Mouse (Mus musculus): Measurements from ENCODE around the gene Sbds. TPM values are rescaled to one million over a fixed set of nuclear protein-coding genes. Genes with fewer than 3 reads are reported as not detected.
A peak's percentile ranks its signal among the peaks of the same experiment; 100 is the strongest.

Sbds gene
- total RNA-seq, 2 experiments from 2014 or later = 61.0 to 61.4 TPM

DNA sequence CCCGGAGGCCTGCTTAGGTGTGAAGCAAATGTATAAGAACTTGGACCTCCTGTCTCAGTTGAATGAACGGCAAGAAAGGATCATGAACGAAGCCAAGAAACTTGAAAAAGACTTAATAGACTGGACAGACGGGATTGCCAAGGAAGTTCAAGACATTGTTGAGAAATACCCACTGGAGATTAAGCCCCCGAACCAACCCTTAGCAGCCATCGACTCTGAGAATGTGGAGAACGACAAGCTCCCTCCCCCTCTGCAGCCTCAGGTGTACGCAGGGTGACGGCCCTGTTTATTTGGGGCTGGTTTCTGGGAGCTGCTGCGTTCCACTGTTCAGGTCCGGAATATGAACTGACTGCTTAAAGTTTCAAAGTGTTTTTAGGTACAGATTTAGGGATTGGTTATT is 42.4 kb downstream of the Sbds start:
- intact Hi-C loops (cut with DNase I) = no loop called here
- DNase-seq (ENCODE audit: low spot score in 2 of 2) = no peak

DNA sequence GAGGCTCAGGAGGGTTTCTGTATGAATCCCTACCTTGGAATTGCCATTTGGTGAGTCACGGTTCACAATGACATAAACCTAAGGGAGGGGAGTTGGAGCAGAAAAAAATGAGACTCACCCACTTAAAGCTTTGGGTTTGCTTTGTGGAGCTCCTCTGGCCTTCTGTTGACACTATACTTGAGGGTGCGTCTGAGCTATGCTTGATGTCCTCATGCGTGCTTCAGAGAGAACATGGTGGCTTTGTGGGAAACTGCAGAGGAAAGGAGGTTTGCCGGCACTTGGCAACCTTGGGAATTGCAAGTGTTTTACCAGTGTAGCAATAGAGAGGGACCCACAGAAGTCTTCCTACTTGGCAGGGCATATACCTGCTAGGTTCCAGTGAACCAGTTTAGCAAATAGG is 48.0 kb downstream of the Sbds start:
- intact Hi-C loops (cut with DNase I) = no loop called here
- no peak for DNase-seq (ENCODE audit: low spot score in 2 of 2)

DNA sequence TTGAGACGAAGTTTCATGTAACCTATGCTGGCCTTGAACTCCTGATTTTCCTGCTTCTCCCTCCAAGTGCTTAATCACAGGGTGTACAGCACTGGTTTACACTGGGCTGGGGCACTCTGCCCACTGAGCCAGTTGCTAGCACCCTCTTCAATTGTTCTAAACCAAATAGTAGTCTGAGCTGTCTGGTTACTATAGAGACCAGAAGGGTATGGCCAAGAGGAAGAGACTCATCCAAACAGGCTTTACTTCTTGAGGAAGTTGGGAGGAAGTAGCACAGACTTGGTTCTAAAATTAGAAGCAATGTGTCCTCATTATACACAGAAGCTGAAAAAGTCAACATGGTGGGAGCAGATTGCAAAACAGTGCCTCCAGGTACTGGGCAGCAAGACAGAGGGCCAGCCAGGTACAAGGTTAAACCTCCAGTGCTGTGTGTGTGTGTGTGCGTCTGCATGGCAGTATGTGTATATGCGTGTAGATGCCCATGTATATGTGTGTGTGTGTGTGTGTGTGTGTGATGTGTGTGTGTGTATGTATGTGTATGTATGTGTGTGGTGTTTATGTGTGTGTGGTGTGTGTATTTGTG is 49.8 kb downstream of the Sbds start:
- intact Hi-C loops (cut with DNase I) = no loop called here

DNA sequence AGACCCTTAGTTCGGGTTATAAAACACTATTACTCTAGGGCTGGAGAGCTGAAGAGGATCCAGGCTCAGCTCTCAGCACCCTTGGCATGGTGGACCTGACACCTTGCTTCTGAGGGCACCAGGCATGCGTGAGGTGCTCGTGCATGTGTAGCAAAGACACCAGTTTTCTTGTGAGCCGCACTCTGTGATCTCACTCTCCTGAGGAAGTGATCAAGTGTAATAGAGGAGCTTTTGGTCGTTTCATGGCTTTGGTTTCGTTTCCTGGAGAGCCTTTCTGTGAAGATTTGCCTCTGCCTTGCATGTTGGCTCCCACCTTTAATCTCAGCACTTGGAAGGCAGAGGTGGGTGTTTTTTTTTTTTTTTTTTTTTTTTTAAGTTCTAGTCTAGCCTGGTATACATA is 50.8 kb downstream of the Sbds start:
- intact Hi-C loops (cut with DNase I) = no loop called here
- no peak for DNase-seq (ENCODE audit: low spot score in 2 of 2)

More for the DNA sequence above, 49.8 kb downstream of the Sbds start:
- DNase-seq (ENCODE audit: low spot score in 2 of 2) = peak in 1 of 2 experiments; percentile 18

DNA sequence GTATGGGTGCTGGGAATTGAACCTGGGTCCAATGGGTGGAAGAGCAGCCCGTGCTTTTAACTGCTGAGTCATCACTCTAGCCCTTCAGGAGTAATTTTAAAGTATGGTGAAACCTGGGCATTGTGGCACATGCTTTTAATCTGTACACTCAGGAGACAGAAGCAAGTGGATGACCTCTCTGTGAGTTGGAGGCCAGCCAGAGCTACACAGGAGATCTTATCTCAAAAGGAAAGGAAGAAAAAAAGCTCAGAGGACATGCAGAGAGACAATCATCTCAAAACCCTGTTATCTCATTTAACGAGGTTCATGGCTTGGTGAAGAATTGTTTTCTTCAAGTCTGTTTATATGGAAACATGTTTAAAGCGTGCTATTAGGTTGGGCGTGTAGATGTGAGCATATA is 51.4 kb downstream of the Sbds start:
- intact Hi-C loops (cut with DNase I) = no loop called here
- no peak for DNase-seq (ENCODE audit: low spot score in 2 of 2)

DNA sequence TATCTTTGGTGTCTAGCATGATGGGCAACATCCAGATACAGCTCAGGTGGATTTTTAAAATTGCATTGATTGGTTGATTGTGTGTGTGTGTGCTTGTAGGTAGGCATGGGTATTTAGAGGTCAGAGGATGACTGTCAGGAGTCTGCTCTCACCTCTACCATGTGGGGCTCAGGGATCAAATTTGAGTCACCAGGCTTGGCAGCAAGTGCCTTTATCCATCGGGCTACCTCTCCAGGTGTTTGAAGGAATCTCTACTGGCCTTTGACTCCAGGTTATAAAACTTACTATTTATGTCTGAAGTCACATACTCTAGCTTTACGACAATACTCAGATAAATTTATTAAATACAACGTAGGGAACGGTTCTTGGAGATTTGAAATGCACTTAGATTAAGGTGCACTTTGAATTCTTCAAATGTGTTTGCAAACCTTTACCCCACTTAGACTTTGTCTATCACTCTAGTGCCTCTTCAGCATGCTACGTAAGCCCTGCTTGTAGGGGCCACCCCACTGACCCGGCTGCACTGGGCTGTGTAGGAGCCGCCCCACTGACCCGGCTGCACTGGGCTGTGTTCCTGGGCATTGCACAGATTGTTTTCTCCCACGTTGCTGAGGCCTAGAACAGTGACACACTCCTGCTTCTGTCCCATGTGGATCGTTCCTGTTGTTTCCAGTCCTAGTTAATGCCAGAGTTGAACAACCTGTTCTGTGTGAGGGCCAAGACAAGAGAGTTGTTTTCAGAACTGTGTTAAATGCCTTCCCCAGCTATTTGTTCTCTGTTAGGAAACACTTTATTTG is 54.9 kb downstream of the Sbds start:
- intact Hi-C loops (cut with DNase I) = no loop called here
- no peak for DNase-seq (ENCODE audit: low spot score in 2 of 2)

DNA sequence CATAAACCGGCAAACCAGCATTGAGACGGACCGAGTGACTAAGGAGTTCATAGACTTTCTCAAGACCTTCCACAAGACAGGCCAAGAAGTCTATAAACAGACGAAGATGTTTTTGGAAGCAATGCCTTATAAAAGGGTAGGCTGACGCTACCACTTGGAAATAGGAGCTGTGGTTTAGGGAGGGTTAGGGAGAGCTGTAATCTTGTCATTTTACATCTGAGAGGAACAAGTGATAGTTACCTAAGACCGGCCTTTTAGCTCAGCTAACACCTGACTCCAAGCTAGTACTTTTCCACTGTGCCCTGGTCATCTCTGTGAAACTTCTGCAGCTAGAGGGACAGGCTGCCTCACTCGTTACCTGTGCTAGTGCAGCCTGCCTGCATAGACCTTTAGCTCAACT is 57.3 kb downstream of the Sbds start:
- intact Hi-C loops (cut with DNase I) = no loop called here
- DNase-seq (ENCODE audit: low spot score in 2 of 2) = no peak

DNA sequence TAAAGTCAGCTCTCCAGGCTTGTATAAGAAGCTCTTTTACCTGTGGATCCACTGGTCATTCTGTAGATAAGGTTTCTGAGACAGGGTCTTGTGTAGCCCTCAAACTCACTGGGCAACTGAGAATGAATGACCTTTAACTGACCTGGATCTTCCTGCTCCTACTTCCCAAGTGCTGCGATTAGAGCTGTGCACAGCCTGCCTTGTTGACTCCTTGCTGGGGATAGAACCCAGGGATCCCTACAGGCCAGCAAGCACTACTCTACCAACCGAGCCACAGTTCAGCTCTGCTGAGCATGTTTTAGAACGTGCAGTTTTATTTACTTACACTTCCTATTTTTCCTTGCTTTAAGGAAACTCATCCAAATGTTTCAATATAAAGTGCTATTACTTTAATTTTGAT is 57.9 kb downstream of the Sbds start:
- intact Hi-C loops (cut with DNase I) = no loop called here

DNA sequence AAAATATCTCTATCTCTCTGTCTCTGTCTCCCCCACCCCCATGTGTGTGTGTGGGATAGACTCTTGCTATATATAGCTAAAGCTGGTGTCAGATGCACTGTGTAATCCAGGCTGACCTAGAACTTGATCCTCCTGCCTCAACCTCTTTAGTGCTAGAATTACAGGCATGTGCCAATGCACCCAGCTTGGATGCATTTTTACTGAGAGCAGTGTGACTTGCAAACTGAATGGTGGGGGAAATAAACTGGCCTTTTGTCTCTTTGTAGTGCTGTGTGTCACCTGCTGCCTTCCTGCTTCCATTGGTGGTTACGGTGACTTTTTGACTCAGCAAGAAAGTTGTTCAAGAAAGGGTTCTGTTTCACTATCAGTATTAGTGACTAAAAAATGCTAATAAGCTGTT is 59.0 kb downstream of the Sbds start:
- no peak for DNase-seq (ENCODE audit: low spot score in 2 of 2)

More for the DNA sequence above, 57.9 kb downstream of the Sbds start:
- DNase-seq (ENCODE audit: low spot score in 2 of 2) = no peak

More for the DNA sequence above, 59.0 kb downstream of the Sbds start:
- intact Hi-C loops (cut with DNase I) = no loop called here

Other genes starting within 250 kb of the Sbds start
- 10 to 100 TPM; 14.7 to 19.8 TPM for gene Asl, start 226.3 kb downstream of the Sbds start, total RNA-seq (2021)
- gene Crcp, start 226.2 kb downstream of the Sbds start, total RNA-seq (2021) = 10 to 100 TPM; 30.1 to 33.7 TPM
- 10 to 100 TPM; 36.1 to 40.8 TPM for gene Tpst1, start 182.2 kb downstream of the Sbds start, total RNA-seq (2021)
- 10 to 100 TPM; 12.1 to 14.5 TPM for gene Kctd7, start 110.7 kb downstream of the Sbds start, total RNA-seq (2021)
- gene Rabgef1, start 83.7 kb downstream of the Sbds start, total RNA-seq (2021) = 10 to 100 TPM; 43.8 to 47.2 TPM
- 10 to 100 TPM; 35.4 to 46.8 TPM for gene Tmem248, start 38.4 kb downstream of the Sbds start, total RNA-seq (2021)
- gene Tyw1, start 89 bp upstream of the Sbds start, total RNA-seq (2021) = 10 to 100 TPM; 15.2 to 17.2 TPM
- gene Caln1, start 113.9 kb upstream of the Sbds start, total RNA-seq (2021) = 100 to 1,000 TPM; 146 to 147 TPM
- gene A330070K13Rik, start 129.1 kb upstream of the Sbds start, total RNA-seq (2021) = 1 to 10 TPM; 1.4 to 1.7 TPM